Mouse (Mus musculus) heart, postnatal 36 days (tissue): ENCODE measurements at regions not wholly inside any gene's neighbourhood (a gene's known extent, or its start where the extent isn't known, plus 50 kb on each side); places are given as distances from the start of the nearest gene placed in this dataset.

Experiments
- DNase-seq, 2 experiments: peaks; one replicate each; pipeline ENCODE4 v3.0.0; 2021 to 2022
- intact Hi-C: fragments of 180-260 bp; cut with DNase I; formaldehyde crosslinking; loops from one replicate; pipeline ENCODE4 v1.15.1; 2025

- DNase-seq = peak; percentile 37 to 42
- intact Hi-C loops = loop anchor here (5.0 kb wide), 1 partner anchor 294 kb away; no protein-coding TSS in a partner anchor
Measured at GRCm38 (mm10) chr6:94915842-94916620, 201.0 kb upstream of the Kbtbd8 start.

DNA sequence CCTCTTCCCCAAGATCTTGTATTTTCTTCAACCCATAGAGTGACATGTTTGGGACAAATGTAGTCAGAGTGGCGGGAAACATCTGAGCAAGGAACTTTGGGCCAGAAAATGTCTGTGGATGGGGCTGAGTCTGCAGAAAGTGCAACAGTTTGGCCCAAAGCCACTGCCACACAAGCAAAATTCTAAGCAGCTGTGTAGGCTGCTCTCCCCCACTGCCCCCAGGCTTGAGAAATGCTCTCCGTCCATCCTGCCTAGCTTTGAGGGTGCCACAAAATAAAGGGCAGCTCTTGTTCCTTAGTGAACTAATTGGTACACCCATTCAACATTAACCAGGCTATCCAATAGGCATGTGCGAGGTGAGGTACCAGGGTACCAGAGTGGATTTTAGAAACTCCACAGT is 205.2 kb upstream of the Kbtbd8 start:
- intact Hi-C loops = no loop called here
- no peak for DNase-seq

- no peak for DNase-seq
- intact Hi-C loops = no loop called here
Measured at GRCm38 (mm10) chr6:94911374-94911773, 205.7 kb upstream of the Kbtbd8 start.

GRCm38 (mm10) chr6:94900862-94901261 is 200.9 kb upstream of the Lrig1 start:
- DNase-seq = no peak
- intact Hi-C loops = no loop called here

DNA sequence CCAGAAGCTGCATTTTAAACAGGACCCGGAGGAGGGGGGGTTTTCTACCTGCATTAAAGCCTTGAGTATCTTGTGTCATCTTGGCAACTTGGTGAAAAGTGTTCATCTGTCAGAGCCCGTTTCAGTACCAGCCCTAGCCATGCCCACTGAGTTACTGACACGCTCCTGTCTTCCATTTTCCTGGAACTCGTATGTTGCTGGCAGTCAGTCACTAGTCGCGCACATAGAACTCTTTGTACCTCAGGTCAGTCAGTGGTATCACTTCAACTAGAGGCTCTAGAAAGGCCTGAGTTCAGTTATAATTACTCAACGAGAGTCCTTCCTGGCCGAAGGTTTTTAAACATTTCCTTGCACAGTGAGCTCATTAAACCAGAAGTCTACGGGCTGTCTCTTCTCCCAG is 198.9 kb upstream of the Lrig1 start:
- DNase-seq = no peak
- intact Hi-C loops = no loop called here

DNA sequence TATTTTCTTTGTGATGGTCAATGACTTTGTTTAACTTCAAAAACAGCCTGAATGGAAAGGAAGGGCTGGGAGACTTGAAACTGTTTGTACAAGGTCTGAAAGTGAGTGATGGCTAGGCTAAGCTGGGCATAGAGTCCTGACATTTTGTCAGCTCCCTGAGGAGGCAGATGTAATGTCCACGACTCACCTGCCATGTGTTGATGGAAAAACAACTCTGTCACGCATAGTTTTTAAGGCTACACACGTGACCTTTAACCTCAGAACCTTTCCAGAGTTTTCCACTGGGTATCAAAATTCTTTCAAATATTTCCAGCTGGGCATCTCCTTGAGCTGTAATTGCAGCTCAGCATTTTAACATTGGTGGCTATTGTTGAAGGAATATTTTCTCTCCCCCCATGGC is 190.2 kb upstream of the Lrig1 start:
- intact Hi-C loops = no loop called here
- DNase-seq = no peak

- intact Hi-C loops = no loop called here
- no peak for DNase-seq
Measured at GRCm38 (mm10) chr6:94889271-94889670, 189.3 kb upstream of the Lrig1 start.

DNA sequence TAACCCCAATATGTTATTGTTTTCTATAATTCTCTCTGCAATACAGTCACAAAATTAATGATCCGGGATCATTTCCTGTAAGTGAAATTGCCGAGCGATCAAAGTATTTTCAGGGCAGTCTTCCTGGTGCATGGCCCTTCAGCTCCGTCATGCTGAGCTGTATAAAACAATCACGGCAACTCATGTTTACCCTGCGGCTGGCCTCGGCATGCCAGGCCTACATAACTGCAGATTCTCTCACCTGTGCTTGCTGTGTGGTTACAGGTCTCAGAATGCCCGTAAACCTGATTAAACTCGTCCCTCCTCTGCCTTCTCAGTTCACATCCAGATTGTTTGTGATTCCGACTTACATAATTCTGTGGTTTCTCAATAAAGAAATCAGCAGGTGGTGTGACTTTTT is 181.2 kb upstream of the Lrig1 start:
- intact Hi-C loops = no loop called here
- no peak for DNase-seq

DNA sequence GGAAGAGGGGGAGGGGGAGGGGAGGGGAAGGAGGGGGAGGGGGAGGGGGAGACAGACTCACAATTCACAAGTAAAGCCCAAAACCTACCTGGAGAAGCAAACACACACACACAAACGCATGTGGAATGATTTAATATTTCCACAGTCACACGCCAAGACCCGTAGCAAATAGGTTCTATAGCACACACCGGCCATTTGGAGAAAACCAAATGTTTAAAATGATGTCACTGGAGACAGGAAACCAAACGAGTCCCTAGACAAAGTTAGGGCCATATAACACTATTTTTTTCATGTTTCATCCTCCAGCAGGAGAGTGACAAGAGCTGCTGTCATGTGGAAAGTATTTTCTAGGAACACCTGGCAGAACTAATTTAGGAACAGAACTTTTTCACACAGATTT is 175.9 kb upstream of the Lrig1 start:
- intact Hi-C loops = no loop called here
- no peak for DNase-seq

DNA sequence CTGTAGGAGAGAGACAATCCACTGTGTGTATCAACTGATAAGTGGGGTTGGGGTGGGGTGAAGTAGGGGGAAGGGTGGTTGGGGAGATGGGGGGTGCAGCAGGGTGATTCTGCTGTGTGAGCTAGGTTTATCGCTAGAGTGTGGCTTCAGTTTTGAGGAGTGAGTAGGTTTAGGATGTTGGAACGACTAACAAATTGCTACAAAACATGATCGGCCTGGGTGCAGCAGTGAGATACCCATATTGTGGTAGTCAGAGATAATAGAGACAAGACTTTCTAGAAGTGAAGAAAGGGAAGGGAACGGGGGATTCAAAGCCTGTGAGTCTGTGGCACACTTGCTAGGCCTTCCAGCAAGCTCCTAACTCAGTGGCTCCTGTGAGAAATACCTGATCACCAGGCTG is 175.1 kb upstream of the Lrig1 start:
- intact Hi-C loops = no loop called here
- no peak for DNase-seq

DNA sequence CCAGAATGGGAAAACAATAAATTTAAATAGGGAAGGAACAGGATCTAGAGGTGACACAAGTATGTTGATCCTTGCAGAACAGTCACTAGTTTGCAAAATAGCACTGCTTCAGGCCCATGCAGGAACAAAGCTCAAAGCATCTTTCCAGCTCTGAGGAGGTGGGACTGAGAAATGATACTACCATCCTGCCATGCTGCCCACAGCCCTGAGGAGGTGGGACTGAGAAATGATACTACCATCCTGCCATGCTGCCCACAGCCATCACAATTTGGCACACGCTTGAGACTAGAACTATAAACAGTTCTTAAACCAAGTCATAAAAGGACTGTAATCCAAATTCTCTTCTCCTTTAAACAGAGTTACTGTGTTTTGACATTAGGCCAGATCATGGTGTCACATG is 174.5 kb upstream of the Lrig1 start:
- intact Hi-C loops = no loop called here
- DNase-seq = no peak

- intact Hi-C loops = no loop called here
- DNase-seq = no peak
Measured at GRCm38 (mm10) chr6:94867952-94868351, 168.0 kb upstream of the Lrig1 start.

DNA sequence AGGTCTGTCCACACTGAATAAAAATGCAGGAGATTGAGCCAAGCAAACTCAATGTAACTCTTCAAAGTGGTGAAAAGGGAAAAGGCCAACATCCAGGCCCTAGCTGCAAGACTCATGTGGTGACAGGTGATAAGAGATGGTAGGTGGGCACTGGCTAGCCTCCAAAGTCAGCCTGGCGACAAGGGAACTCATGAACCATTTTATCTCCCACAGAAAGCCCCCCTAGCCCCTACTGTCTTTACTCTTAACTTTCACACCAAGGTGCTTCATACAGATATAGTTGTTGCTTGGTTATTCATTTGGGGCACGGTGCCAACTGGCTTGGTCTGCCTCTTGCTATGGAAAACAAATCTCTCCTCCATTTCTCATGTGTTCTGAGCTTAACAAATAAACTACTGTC is 165.5 kb upstream of the Lrig1 start:
- intact Hi-C loops = no loop called here
- DNase-seq = no peak

DNA sequence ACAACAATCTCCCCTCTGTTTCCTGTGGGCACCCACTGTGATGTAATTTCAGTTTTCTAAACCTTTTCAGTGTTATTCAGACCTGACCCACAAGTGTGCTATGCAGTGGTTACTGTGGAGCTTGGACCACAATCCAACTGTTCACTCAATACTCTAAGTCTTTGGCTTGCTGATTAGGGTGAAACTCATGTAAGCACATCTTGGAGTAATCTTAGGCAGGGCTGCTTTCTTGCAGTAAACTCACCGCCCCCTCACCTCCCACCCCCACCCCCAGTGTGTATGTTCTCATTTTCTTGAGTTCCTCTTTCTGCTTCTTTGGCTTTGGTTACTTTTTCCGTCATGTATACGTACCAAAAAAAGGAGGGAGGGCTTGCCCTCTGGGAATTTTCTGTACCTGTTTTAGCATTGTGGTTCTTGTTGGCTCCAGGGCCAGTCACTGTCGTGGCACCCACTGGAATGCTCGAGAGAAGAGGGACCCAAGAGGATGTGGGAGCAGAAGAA is 158.2 kb upstream of the Lrig1 start:
- intact Hi-C loops = no loop called here
- DNase-seq = no peak

DNA sequence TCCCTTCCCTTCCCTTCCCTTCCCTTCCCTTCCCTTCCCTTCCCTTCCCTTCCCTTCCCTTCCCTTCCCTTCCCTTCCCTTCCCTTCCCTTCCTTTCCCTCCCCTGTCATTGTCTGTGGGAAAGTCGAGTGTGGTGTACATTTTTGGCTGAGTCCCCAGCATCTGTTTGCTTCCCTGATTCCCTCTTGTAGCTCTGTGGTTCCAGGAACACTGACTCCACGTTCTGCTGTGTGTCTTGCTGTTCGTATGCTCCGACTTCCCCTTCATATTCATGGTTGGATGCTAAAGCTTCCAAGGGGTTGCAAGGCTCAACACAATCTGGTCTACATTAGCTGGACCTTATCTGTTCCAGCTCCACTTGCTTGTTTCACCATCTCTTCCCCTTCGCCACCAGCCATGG is 150.2 kb upstream of the Lrig1 start:
- no peak for DNase-seq
- intact Hi-C loops = no loop called here

- intact Hi-C loops = no loop called here
- DNase-seq = no peak
Measured at GRCm38 (mm10) chr6:94849533-94849932, 149.6 kb upstream of the Lrig1 start.

GRCm38 (mm10) chr6:94848437-94848836 is 148.5 kb upstream of the Lrig1 start:
- intact Hi-C loops = no loop called here

DNA sequence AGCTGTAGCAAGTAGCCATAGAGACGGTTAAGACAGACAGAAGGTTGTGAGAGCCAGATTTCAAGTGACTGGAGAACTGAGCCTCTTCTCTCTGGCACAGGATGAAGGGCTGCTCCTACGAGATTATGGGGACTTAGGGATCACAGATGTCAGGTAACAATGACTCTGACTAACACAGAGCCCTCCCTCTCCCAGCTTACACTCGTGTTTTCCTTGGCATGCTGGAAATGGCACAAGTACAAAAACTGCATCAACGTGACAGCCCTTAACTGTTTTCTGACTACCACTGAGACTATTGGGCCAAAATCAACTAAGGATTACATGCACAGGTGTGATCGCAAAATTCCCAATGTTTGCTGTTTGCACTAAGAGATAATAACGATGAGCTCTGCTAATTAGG is 145.9 kb upstream of the Lrig1 start:
- no peak for DNase-seq
- intact Hi-C loops = no loop called here

More at GRCm38 (mm10) chr6:94848437-94848836, 148.5 kb upstream of the Lrig1 start:
- DNase-seq = no peak

DNA sequence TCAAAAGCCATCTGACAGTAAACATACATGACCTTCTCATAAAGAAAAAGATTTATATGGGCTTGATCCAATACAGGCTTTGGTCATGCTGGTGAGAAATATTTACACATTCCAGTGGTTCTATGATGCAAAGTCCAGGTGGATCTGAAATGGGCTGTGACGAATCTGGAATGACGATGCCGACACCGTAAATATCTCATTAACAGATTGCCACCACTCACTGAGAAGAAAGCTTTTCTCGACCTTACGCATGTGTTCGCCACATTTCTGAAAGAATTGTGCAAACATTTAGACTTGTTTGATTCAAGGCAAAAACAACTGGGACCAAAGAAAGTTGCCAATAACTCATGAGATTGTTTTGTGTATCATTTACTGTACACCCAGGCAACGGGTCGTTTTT is 142.9 kb upstream of the Lrig1 start:
- no peak for DNase-seq
- intact Hi-C loops = no loop called here

DNA sequence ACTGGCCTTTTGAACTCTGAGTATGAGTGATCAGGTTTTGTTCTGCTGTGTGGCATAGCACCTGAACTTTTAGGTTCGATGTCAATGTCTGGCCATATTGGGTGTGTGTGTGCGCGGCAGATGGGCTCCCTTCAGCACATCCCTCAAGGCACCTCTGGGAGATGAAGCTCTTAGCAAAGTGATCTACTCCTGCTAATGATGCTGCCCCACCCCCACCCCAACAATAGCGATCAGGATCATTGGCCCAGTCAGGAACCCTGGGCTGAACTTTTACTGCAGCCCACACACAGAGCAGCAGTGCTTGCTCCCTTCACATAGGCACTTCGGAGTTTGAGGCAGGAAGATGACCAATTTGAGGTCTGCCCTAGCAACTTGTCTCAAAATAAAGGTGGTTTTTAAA is 141.9 kb upstream of the Lrig1 start:
- no peak for DNase-seq
- intact Hi-C loops = no loop called here

DNA sequence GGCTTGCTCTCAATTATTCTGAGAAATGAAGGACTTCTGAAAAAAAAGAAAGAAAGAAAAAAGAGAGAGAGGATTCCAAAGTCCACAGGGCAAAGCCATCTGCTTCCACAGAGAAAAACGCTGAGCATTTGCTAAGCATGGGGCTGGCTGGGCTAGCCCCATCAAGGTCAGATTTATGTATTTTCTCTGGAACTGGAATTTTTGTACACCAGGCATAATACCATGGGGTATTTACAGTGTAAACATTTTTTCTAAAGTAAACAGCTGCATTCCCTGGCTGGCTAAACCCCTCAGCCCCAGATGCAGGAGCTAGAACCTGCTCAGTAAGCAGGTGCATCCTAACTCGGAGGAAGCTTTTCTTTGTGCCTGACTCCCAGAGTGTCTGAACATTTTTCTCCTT is 135.8 kb upstream of the Lrig1 start:
- intact Hi-C loops = no loop called here
- no peak for DNase-seq

- no peak for DNase-seq
- intact Hi-C loops = no loop called here
Measured at GRCm38 (mm10) chr6:94834551-94834950, 134.6 kb upstream of the Lrig1 start.

- no peak for DNase-seq
- intact Hi-C loops = no loop called here
Measured at GRCm38 (mm10) chr6:94830801-94831200, 130.8 kb upstream of the Lrig1 start.
